Mouse (Mus musculus): ENCODE results near the gene Gpr157.

The Gpr157 gene

DNA sequence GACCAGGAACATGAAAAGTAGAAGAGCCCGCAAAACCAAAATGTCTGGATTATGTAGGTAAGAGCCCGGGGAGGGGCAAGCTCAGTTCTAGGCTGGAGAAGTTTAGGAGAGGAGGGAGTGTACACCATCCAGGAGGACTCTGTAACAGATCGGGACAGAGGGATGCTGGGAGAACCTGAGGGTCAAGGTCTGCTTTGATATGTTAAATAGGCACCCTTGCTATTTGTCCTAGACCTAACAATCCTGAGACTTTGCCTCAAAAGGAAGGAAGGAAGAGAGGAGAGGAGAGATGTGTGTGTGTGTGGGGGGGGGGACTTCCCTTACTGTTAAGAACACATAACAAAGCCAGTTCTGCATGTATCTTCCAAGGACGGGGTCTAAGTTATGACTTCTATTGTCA is 68.1 kb downstream of the Gpr157 start:
- DNase-seq = no peak

Measured in thymus, postnatal 36 days (tissue).